Mouse (Mus musculus) layer of hippocampus, postnatal 25 days (tissue): ENCODE results near the gene Trub1. TPM values are rescaled to one million over a fixed set of nuclear protein-coding genes. Genes with fewer than 3 reads are reported as not detected.

Source experiments
- total RNA-seq, 2 experiments: library from RNA; stranded (reverse); gene quantifications; 2 replicates each; pipeline ENCODE4 v1.2.3; 2021

Gene Trub1
- total RNA-seq, 2 experiments from 2014 or later, result 20.9 to 21.3 TPM

Other genes with a start within 250 kb of the Trub1 start
- 10 to 100 TPM; 66.9 to 79.0 TPM for gene Ablim1, start 138.0 kb upstream of the Trub1 start, total RNA-seq
- gene Fam160b1, start 92.2 kb upstream of the Trub1 start, total RNA-seq, result 10 to 100 TPM; 21.1 to 21.7 TPM
- 10 to 100 TPM; 62.6 to 67.3 TPM for gene Atrnl1, start 158.1 kb downstream of the Trub1 start, total RNA-seq